Mouse (Mus musculus) left cerebral cortex, postnatal 25 days (tissue): ENCODE measurements around the gene Rgs14. TPM values are rescaled to one million over a fixed set of nuclear protein-coding genes. Genes with fewer than 3 reads are reported as not detected.

Experiments
- DNase-seq, 2 experiments: peaks; one replicate each; pipeline ENCODE4 v3.0.0; 2022; ENCODE audit warnings: low spot score in 2 of 2, mixed read lengths in 1 of 2
- intact Hi-C: fragments of 180-260 bp; cut with DNase I; formaldehyde crosslinking; loops from one replicate; pipeline ENCODE4 v1.15.1; 2025
- total RNA-seq, 2 experiments: library from RNA; stranded (reverse); gene quantifications; 2 replicates each; pipeline ENCODE4 v1.2.3; 2021

Gene Rgs14
- 10 to 100 TPM; 55.6 to 58.5 TPM for total RNA-seq

- peak; percentile 64 to 72 for DNase-seq
Observed at GRCm38 (mm10) chr13:55369531-55370114, at the start of gene Rgs14. Gene Rgs14 (plus strand): TSS chr13:55369732.

DNA sequence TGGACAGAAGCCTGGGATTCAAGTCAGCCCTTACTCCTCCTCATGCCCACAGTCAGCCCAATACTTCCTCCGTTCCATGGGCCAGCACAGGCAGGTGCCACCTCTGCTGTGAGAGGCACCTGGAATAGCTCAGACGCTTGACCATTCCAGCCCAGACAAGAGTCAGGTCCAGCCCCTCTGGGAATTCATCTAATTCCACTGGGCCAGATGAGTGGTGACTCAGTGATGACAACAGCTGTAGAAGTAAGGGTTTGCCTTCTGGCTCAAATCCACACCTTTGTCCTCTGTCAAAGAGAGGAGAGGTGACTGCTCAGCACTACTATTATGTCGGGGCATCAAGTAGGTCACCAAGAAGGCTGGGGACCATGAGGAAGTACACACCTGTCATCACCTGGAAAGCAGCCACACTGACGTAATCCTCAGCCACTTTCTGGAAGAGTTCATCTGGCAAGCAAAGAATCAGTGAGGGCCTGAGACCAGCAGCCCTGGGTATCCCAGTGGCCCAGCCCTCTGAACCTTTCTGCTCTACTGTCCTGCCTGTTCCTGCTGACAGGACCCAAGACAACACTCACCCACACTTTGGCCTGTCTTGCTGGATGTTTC, 49.5 kb upstream of the Rgs14 start, which contains the start of gene Prelid1:
Gene Prelid1, plus strand, starts transcription at position 570 of the 603 bp plus-strand sequence.
- intact Hi-C loops: loop anchor here (5.0 kb wide), 1 partner anchor 633 kb away; no protein-coding TSS in a partner anchor
- no peak for DNase-seq

More at GRCm38 (mm10) chr13:55369531-55370114, at the start of gene Rgs14:
- intact Hi-C loops: no loop called here

- intact Hi-C loops: loop anchor here (5.0 kb wide), 1 partner anchor 634 kb away; no protein-coding TSS in a partner anchor
Observed at GRCm38 (mm10) chr13:55321434-55322129, 48.0 kb upstream of the Rgs14 start, which contains the start of gene Rab24. Gene Rab24 (minus strand): TSS chr13:55321946.

GRCm38 (mm10) chr13:55322130-55322825, 47.3 kb upstream of the Rgs14 start:
- DNase-seq: peak in 1 of 2 experiments; percentile 73
- intact Hi-C loops: loop anchor here (5.0 kb wide), 1 partner anchor 635 kb away; no protein-coding TSS in a partner anchor

More at GRCm38 (mm10) chr13:55321434-55322129, 48.0 kb upstream of the Rgs14 start, which contains the start of gene Rab24:
- peak; percentile 91 to 93 for DNase-seq

- intact Hi-C loops: loop anchor here (5.0 kb wide), 1 partner anchor 192 kb away; no protein-coding TSS in a partner anchor
- peak in 1 of 2 experiments; percentile 54 for DNase-seq
Observed at GRCm38 (mm10) chr13:55325596-55325995, 43.9 kb upstream of the Rgs14 start.

GRCm38 (mm10) chr13:55327169-55327568, 42.4 kb upstream of the Rgs14 start:
- intact Hi-C loops: loop anchor here (2.0 to 5.0 kb wide), 2 partner anchors 140 to 190 kb away; no protein-coding TSS in a partner anchor
- DNase-seq: no peak

GRCm38 (mm10) chr13:55327633-55328032, 41.9 kb upstream of the Rgs14 start:
- peak; percentile 91 to 98 for DNase-seq
- intact Hi-C loops: loop anchor here (2.0 to 5.0 kb wide), 2 partner anchors 139 to 190 kb away; no protein-coding TSS in a partner anchor

GRCm38 (mm10) chr13:55328171-55328570, 41.4 kb upstream of the Rgs14 start:
- intact Hi-C loops: loop anchor here (5.0 kb wide), 1 partner anchor 189 kb away; no protein-coding TSS in a partner anchor
- DNase-seq: no peak

DNA sequence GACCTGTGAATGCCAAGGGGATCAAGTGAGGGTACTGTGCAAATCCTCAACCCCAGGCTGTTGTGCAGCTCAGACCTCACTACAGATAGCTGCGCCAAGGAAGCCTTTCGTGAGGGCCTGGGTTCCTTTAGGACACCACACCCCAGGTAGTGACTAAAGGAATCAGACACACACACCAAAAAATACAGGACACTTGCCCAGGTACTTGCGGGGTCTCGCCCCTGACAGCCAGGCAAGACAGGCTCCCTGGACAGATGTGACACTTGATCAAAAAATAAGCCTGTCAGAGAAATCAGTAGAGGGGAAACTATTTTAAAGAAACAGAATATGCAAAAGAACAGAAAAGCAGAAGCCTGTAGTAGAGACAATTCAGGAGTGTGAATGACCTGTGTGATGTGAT, 40.9 kb upstream of the Rgs14 start:
- intact Hi-C loops: loop anchor here (5.0 kb wide), 1 partner anchor 189 kb away; no protein-coding TSS in a partner anchor
- DNase-seq: no peak

GRCm38 (mm10) chr13:55329109-55329682, 40.3 kb upstream of the Rgs14 start:
- no peak for DNase-seq
- intact Hi-C loops: loop anchor here (5.0 kb wide), 1 partner anchor 188 kb away; no protein-coding TSS in a partner anchor

- intact Hi-C loops: loop anchor here (5.0 kb wide), 2 partner anchors 72 to 187 kb away; no protein-coding TSS in a partner anchor
- peak; percentile 78 to 84 for DNase-seq
Observed at GRCm38 (mm10) chr13:55329683-55330566, 39.6 kb upstream of the Rgs14 start, which contains the start of gene Mxd3. Gene Mxd3 (minus strand): TSS chr13:55329823.

GRCm38 (mm10) chr13:55330567-55331400, 38.7 kb upstream of the Rgs14 start:
- intact Hi-C loops: loop anchor here (5.0 kb wide), 1 partner anchor 72 kb away; no protein-coding TSS in a partner anchor
- no peak for DNase-seq

- no peak for DNase-seq
- intact Hi-C loops: loop anchor here (5.0 kb wide), 1 partner anchor 70 kb away; no protein-coding TSS in a partner anchor
Observed at GRCm38 (mm10) chr13:55332331-55332730, 37.2 kb upstream of the Rgs14 start.

DNA sequence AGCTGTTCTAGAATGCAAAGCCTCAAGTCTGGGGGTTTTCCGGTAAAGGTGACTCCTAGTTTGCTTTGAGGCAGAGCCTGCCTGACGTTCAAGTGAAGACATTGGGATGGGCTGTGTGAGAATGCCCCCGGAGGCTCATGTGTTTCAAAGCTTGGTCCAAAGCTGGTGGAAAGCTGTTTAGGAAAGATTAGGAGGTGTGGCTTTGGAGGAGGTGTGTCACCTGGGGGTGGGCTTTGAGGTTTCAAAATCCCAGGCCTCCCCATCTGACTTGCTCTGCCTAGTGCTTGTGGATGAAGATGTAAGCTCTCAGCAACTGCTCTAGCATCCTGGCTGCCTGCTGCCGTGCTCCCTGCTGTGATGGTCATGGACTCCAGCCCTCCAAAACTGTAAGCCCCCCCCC, 33.8 kb upstream of the Rgs14 start:
- intact Hi-C loops: no loop called here
- DNase-seq: no peak

DNA sequence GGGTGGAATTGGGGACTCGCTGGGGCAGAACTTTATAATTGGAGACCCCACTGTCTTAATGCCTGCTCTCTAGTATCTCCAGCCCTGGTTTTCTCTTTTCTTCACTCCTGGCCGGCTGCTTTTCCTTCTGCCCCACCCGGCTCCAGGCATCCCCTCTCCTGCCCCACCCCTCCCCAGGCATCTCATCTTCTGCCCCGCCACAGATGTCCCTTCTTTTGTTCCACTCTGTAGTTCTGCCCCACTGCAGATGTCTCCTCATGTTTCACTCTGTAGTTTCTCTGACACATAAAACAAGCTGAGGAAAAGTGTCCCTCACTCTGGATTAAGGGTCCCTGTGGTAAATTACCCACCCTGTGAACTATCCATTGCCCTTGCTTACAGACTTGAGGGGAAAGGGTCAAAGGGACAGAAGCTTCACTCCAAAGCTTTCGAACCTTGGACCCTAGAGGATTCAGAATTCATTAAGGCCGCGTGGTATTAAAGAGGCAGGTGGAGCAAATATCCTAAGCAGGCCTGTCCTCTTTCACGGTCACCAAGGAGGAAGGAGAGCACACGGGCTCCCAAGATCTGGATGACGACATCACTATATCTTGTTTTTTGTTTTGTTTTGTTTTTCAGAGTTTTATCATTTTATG, 32.1 kb upstream of the Rgs14 start:
- intact Hi-C loops: no loop called here
- no peak for DNase-seq
